Mouse (Mus musculus): ENCODE results near the gene Vgll3. TPM values are rescaled to one million over a fixed set of nuclear protein-coding genes. Genes with fewer than 3 reads are reported as not detected.

The Vgll3 gene
- total and polyA plus RNA-seq, 3 experiments: not detected

GRCm38 (mm10) chr16:65818779-65819178 lies 3.7 kb downstream of the Vgll3 start:
- Histone ChIP-seq H3K9ac (ENCODE audit: control insufficient read depth, low read depth, low read length, poor library complexity, severe bottlenecking) (no peak overlapping the region), H3K4me3 (ENCODE audit: control insufficient read depth in 1 of 2, insufficient read depth in 1 of 2, low read depth in 2 of 2, low read length in 2 of 2) (no peak overlapping the region), H3K79me2 (ENCODE audit: control insufficient read depth, insufficient read depth, low read length, poor library complexity) (no peaks in the 10 kb centered on the region), H3K9me3 (replicated peaks; ENCODE audit: insufficient read depth, low read length) (no peaks in the 10 kb centered on the region), H3K36me3 (ENCODE audit: control insufficient read depth in 1 of 2, insufficient read depth in 2 of 2, low read length in 2 of 2) (no peaks in the 10 kb centered on the region), H3K27ac (ENCODE audit: control insufficient read depth, low read depth, low read length) (no peak overlapping the region), H3K4me1 (ENCODE audit: control insufficient read depth in 1 of 2, insufficient read depth in 2 of 2, low read length in 2 of 2) (no peaks in the 10 kb centered on the region), H3K27me3 (ENCODE audit: control insufficient read depth in 1 of 2, insufficient read depth in 2 of 2, low read length in 2 of 2) (no peaks in the 10 kb centered on the region)
- TF ChIP-seq HCFC1 (IDR thresholded peaks at IDR 0.05; ENCODE audit: low read depth, low read length) (no peak), MYB (IDR thresholded peaks at IDR 0.05; ENCODE audit: low read depth, low read length) (no peak), ZC3H11A (IDR thresholded peaks at IDR 0.05; ENCODE audit: low read depth, low read length) (no peak), MEF2A (IDR thresholded peaks at IDR 0.05; ENCODE audit: extremely low read depth, insufficient replicate concordance, low read depth, low read length, poor library complexity, severe bottlenecking) (no peak), MYC (IDR thresholded peaks at IDR 0.05; ENCODE audit: low read depth, low read length) (no peak), KAT2A (conservative IDR thresholded peaks at IDR 0.05; ENCODE audit: low read depth, low read length) (no peak), USF2 (IDR thresholded peaks at IDR 0.05; ENCODE audit: borderline replicate concordance in 1 of 2, insufficient read depth in 1 of 2, low read depth in 1 of 2, low read length in 2 of 2) (no peak), SIN3A (IDR thresholded peaks at IDR 0.05; ENCODE audit: low read length) (no peak), JUND (IDR thresholded peaks at IDR 0.05; ENCODE audit: low read depth, low read length) (no peak), GABPA (IDR thresholded peaks at IDR 0.05; ENCODE audit: low read depth, low read length) (no peak), MAFK (IDR thresholded peaks at IDR 0.05; ENCODE audit: borderline replicate concordance, low read depth, low read length) (no peak), MAZ (IDR thresholded peaks at IDR 0.05; ENCODE audit: low read depth, low read length) (no peak)
- no peak for DNase-seq (ENCODE audit: low read depth, low spot score)

DNA sequence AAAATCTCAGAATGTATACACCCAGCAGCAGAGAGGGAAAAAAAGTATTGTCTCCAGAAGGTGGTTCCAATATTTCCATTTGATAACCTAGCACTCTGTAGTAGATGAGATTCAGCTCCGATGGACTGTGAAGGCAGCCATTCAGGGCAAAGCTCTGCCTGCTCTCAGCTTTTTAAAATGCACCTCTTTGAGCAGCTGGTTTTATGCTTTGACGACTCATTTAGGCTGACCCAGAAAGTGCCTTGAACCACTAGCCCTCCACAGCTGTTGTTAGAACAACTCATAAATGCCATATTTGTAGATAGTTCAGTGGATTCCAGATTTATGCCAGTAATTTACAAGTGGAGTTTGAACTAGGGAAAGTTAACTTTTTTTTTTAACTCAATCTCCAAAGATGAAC lies 5.7 kb downstream of the Vgll3 start:
- H3K79me2 ChIP-seq (ENCODE audit: control insufficient read depth, insufficient read depth, low read length, poor library complexity): no peaks in the 10 kb centered on the region
- no peaks in the 10 kb centered on the region for H3K36me3 ChIP-seq (ENCODE audit: control insufficient read depth in 1 of 2, insufficient read depth in 2 of 2, low read length in 2 of 2)
- H3K9ac ChIP-seq (ENCODE audit: control insufficient read depth, low read depth, low read length, poor library complexity, severe bottlenecking): no peak overlapping the region
- H3K9me3 ChIP-seq (replicated peaks; ENCODE audit: insufficient read depth, low read length): no peaks in the 10 kb centered on the region
- TF ChIP-seq MAFK (IDR thresholded peaks at IDR 0.05; ENCODE audit: borderline replicate concordance, low read depth, low read length) (no peak), TAL1 (IDR thresholded peaks at IDR 0.05; ENCODE audit: low read length) (no peak), ETS1 (IDR thresholded peaks at IDR 0.05; ENCODE audit: low read depth, low read length) (no peak), SMC3 (IDR thresholded peaks at IDR 0.05; ENCODE audit: low read depth, low read length) (no peak)
- H3K27me3 ChIP-seq (ENCODE audit: control insufficient read depth in 1 of 2, insufficient read depth in 2 of 2, low read length in 2 of 2): no peaks in the 10 kb centered on the region
- no peak for DNase-seq (ENCODE audit: low read depth, low spot score)
- no peak overlapping the region for H3K4me3 ChIP-seq (ENCODE audit: control insufficient read depth in 1 of 2, insufficient read depth in 1 of 2, low read depth in 2 of 2, low read length in 2 of 2)
- no peaks in the 10 kb centered on the region for H3K4me1 ChIP-seq (ENCODE audit: control insufficient read depth in 1 of 2, insufficient read depth in 2 of 2, low read length in 2 of 2)
- H3K27ac ChIP-seq (ENCODE audit: control insufficient read depth, low read depth, low read length): no peak overlapping the region

- Histone ChIP-seq H3K79me2 (ENCODE audit: control insufficient read depth, insufficient read depth, low read length, poor library complexity) (no peaks in the 10 kb centered on the region), H3K36me3 (ENCODE audit: control insufficient read depth in 1 of 2, insufficient read depth in 2 of 2, low read length in 2 of 2) (no peaks in the 10 kb centered on the region), H3K9ac (ENCODE audit: control insufficient read depth, low read depth, low read length, poor library complexity, severe bottlenecking) (no peak overlapping the region), H3K4me3 (ENCODE audit: control insufficient read depth in 1 of 2, insufficient read depth in 1 of 2, low read depth in 2 of 2, low read length in 2 of 2) (no peak overlapping the region), H3K27me3 (ENCODE audit: control insufficient read depth in 1 of 2, insufficient read depth in 2 of 2, low read length in 2 of 2) (no peaks in the 10 kb centered on the region; a peak in 1 of 4 replicates), H3K27ac (ENCODE audit: control insufficient read depth, low read depth, low read length) (no peak overlapping the region), H3K9me3 (replicated peaks; ENCODE audit: insufficient read depth, low read length) (no peaks in the 10 kb centered on the region), H3K4me1 (ENCODE audit: control insufficient read depth in 1 of 2, insufficient read depth in 2 of 2, low read length in 2 of 2) (no peaks in the 10 kb centered on the region)
- no peak for DNase-seq (ENCODE audit: low read depth, low spot score)
- TF ChIP-seq USF2 (IDR thresholded peaks at IDR 0.05; ENCODE audit: borderline replicate concordance in 1 of 2, insufficient read depth in 1 of 2, low read depth in 1 of 2, low read length in 2 of 2) (no peak), CHD2 (IDR thresholded peaks at IDR 0.05; ENCODE audit: low read length) (no peak), ELF1 (IDR thresholded peaks at IDR 0.05; ENCODE audit: low read depth, low read length) (no peak), CHD1 (IDR thresholded peaks at IDR 0.05; ENCODE audit: low read depth, low read length) (no peak), NRF1 (IDR thresholded peaks at IDR 0.05; ENCODE audit: insufficient read depth, low read depth, low read length, poor library complexity, severe bottlenecking) (no peak), MXI1 (IDR thresholded peaks at IDR 0.05; ENCODE audit: low read depth, low read length) (no peak), POLR2A (IDR thresholded peaks at IDR 0.05; ENCODE audit: control insufficient read depth in 1 of 2, insufficient read depth in 1 of 2, low read depth in 1 of 2, low read length in 2 of 2, poor library complexity in 1 of 2) (no peak), POLR2AphosphoS5 (IDR thresholded peaks at IDR 0.05; ENCODE audit: borderline replicate concordance, low read depth, low read length) (no peak), CTCF (IDR thresholded peaks at IDR 0.05 in 2 of 3, conservative IDR thresholded peaks at IDR 0.05 in 1 of 3; ENCODE audit: control insufficient read depth in 1 of 3, insufficient read depth in 1 of 3, low read depth in 2 of 3, low read length in 3 of 3, poor library complexity in 1 of 3, severe bottlenecking in 1 of 3) (no peak), EP300 (IDR thresholded peaks at IDR 0.05; ENCODE audit: low read depth in 1 of 2, low read length in 2 of 2) (no peak), ETS1 (IDR thresholded peaks at IDR 0.05; ENCODE audit: low read depth, low read length) (no peak), E2F4 (IDR thresholded peaks at IDR 0.05; ENCODE audit: borderline replicate concordance, low read depth, low read length) (no peak), UBTF (IDR thresholded peaks at IDR 0.05; ENCODE audit: borderline replicate concordance, insufficient read depth, low read depth, low read length) (no peak)
Measured at GRCm38 (mm10) chr16:65823721-65824120, 8.7 kb downstream of the Vgll3 start.

Data from MEL (cell line).